Mouse (Mus musculus) T-helper 2 cell (primary cell): ENCODE results near the gene Tbc1d2b.

ENCODE experiments used
- in situ Hi-C: fragments of 300-600 bp; cut with MboI, MseI; formaldehyde crosslinking; loops from one replicate; pipeline ENCODE4 v1.15.1; 2025; ENCODE audit warnings: high pct_unique_total_duplicates

The Tbc1d2b gene

DNA sequence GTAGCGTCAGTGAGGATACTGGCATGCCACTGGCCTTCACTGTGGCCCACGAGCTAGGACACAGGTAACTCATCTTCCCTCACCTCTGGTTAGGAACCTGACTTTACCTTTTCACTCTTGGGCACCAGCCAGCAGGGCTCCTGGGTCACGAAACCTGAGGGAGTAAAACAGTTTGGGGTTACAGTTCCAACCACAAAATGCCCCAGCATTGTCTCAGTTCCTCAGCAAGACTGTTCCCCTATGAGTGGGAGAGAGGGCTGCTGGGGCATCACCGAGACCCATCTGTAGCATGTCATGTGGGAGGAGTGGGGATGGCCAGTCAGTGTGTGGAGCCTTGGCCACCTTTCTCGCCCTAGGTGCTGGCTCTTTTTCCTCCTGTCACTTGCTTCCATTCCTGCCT lies 91.2 kb downstream of the Tbc1d2b start:
- in situ Hi-C loops: no loop called here

DNA sequence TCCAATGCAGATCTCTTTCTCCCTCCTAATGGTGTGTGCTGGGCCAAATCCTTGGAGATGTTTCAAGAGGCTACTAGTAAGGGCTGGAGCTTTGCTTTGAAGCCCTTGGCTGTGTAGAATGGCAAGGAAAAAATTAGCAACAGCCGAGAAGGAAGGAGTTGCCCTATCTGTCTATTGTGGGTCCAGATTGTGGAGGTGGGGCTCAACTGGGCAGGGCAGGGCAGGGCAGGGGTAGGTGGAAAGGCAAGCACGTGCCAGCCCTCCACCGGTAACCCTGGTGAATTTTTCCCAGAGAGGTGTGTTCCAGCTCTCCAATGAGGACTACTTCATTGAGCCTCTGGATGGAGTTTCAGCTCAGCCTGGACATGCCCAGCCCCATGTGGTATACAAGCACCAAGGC lies 97.3 kb downstream of the Tbc1d2b start:
- in situ Hi-C loops: no loop called here

- in situ Hi-C loops: no loop called here
These were observed 97.9 kb downstream of the Tbc1d2b start for GRCm38 (mm10) chr9:90172528-90173321.

GRCm38 (mm10) chr9:90171421-90171820 lies 99.2 kb downstream of the Tbc1d2b start:
- in situ Hi-C loops: no loop called here

- in situ Hi-C loops: no loop called here
These were observed 100.6 kb downstream of the Tbc1d2b start for GRCm38 (mm10) chr9:90169965-90170364.

DNA sequence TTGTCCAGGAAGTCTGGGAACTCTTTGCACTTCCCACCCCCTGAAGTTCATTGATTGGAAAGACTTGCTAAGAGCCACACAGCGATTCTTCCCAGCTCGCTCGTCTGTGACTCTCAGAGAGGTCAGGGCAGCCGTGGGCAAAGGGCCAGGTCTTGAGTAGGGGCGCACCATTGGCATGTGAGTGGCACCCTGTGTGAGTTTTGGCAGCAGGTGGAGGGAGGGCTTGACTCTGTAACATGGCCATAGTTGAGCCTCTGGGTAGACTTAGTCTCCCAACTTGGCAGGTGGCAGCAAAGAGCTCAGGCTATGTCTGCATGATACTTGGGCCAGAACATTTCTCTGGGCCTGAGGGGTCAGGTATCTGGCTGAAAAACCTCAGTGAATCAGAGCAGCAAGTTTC lies 104.0 kb downstream of the Tbc1d2b start:
- in situ Hi-C loops: no loop called here

- in situ Hi-C loops: no loop called here
These were observed 105.0 kb downstream of the Tbc1d2b start for GRCm38 (mm10) chr9:90165590-90165989.

- in situ Hi-C loops: no loop called here
These were observed 105.7 kb downstream of the Tbc1d2b start for GRCm38 (mm10) chr9:90164670-90165453.

GRCm38 (mm10) chr9:90163749-90164095 lies 106.9 kb downstream of the Tbc1d2b start:
- in situ Hi-C loops: no loop called here

GRCm38 (mm10) chr9:90162926-90163748 lies 107.5 kb downstream of the Tbc1d2b start, which contains the start of gene Adamts7:
Gene Adamts7, plus strand, starts transcription at chr9:90163069.
- in situ Hi-C loops: no loop called here

DNA sequence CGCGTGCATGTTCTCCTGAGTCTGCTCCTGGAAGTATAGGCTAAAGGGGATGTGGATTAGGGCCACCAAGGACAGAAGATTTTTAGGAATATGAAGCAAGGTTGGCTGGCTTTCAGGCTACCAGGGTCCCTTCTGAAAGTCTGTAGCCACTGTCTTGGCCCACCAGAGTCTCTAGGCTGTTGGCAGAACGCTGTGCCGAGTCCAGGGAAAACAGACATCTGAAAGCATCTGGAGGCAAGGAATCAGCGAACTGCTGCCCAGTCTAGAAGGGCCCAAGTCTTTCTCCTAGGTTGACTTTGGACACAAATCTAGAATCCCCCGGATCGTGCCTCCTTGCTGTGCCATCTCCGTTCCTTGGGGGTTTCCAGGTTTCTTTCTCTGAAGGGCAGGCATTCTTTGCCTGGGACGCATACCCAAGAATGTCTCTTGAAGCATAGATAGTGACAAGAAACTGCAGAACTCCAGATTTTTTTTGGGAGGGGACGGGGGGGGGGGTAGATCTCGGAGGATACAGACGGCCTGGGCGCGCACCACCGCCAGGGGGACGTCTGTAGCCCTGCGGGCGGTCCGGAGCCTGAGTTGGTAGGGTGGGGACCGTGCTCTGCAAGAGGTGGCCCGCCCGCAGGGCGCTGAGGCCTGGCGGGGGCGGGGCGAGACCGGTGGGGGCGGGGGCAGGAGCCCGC lies 108.2 kb downstream of the Tbc1d2b start:
- in situ Hi-C loops: no loop called here
